Mouse (Mus musculus) hindbrain, embryonic 11.5 days (tissue): ENCODE measurements around the gene Laptm5. TPM values are rescaled to one million over a fixed set of nuclear protein-coding genes. Genes with fewer than 3 reads are reported as not detected.
A peak's percentile ranks its signal among the peaks of the same experiment; 100 is the strongest.

ENCODE experiments used
- ATAC-seq: fragments of 200-750 bp; cut with Nextera tagmentation; 2 replicates; pipeline ENCODE4 v1.8.0; 2017; ENCODE audit warnings: mild to moderate bottlenecking, moderate TSS enrichment, moderate library complexity; ENCODE audit not compliant: low FRiP score
- DNase-seq: peaks from one replicate; pipeline ENCODE4 v3.0.0-alpha.2; 2015; ENCODE audit warnings: low spot score
- H3K27ac ChIP-seq: fragments of 300-500 bp; sonication (generic); 2 replicates; pipeline ENCODE4 v1.5.1; 2014; ENCODE audit warnings: mild to moderate bottlenecking, low read depth, low read length
- H3K27me3 ChIP-seq: fragments of 300-500 bp; sonication (generic); 2 replicates; pipeline ENCODE4 v1.6.1; 2014; ENCODE audit warnings: mild to moderate bottlenecking, low read length, moderate library complexity, mixed read lengths; ENCODE audit not compliant: control insufficient read depth, insufficient read depth
- H3K36me3 ChIP-seq: fragments of 300-500 bp; sonication (generic); 2 replicates; pipeline ENCODE4 v1.6.1; 2014; ENCODE audit warnings: mild to moderate bottlenecking, low read length, moderate library complexity, mixed read lengths; ENCODE audit not compliant: control insufficient read depth, insufficient read depth
- H3K4me1 ChIP-seq: fragments of 300-500 bp; sonication (generic); replicated peaks from 2 replicates; pipeline ENCODE4 v1.6.1; 2014; ENCODE audit warnings: low read length, mixed read lengths; ENCODE audit not compliant: control insufficient read depth, insufficient read depth
- H3K4me2 ChIP-seq: fragments of 300-500 bp; sonication (generic); replicated peaks from 2 replicates; pipeline ENCODE4 v1.6.1; 2014; ENCODE audit warnings: mild to moderate bottlenecking, low read depth, low read length
- H3K4me3 ChIP-seq: fragments of 300-500 bp; sonication (generic); 2 replicates; pipeline ENCODE4 v1.5.1; 2014; ENCODE audit warnings: low read depth, low read length
- H3K9ac ChIP-seq: fragments of 300-500 bp; sonication (generic); 2 replicates; pipeline ENCODE4 v1.6.1; 2014; ENCODE audit warnings: low read depth, low read length
- H3K9me3 ChIP-seq: fragments of 300-500 bp; sonication (generic); 2 replicates; pipeline ENCODE4 v1.6.1; 2016; ENCODE audit warnings: low read length; ENCODE audit not compliant: control insufficient read depth
- WGBS: fragments of 180-500 bp; shearing (Covaris S2); extraction: QIAGEN DNeasy Blood & Tissue Kit; methylation state at CpG from one replicate; pipeline ENCODE4 v1.1.7; 2014; 5-methylcytosine and 5-hydroxymethylcytosine counted together
- polyA plus RNA-seq: library from polyadenylated mRNA; unstranded; fragments of >200 nt; fragmentation: Nextera tagmentation; extraction: Ambion mirVana; gene quantifications from 2 replicates; pipeline ENCODE4 v1.2.1, GENCODE M21; 2014

The Laptm5 gene
- polyA plus RNA-seq, 1 experiment from 2014 or later = 32.1 TPM

DNA sequence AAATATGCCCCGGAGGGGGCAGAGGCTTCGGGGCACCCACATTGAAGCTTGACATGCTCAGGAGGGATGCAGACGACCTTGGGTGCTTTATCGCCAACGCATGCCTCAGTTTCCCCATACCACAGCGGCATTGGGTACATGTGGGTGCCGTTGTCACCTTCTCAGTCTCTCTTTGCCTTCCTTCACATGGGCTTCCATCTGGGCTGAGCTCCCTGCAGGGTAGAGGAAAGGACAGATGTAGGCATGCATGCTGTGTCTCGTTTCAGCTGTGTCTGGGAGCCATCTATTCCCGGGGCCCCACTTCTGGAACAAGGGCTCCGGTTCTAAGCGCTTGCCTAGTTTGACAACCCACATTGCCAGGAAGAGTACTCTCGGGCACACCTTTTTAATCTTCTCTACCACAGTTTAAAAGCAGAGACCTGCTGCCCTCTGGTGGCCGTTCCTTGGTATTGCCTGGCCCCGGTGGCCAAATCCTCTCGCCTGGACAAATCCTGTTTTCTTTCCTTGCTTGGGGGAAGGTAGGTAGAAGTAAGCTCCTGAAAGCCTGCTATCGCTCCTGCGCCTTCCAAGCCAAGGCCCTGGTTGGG lies 20.8 kb upstream of the Laptm5 start:
- H3K27me3 ChIP-seq = peaks cover 5% of the 10 kb centered on the region
- no peak overlapping the region for H3K27ac ChIP-seq
- no peak for ATAC-seq
- H3K4me3 ChIP-seq = no peak overlapping the region
- H3K36me3 ChIP-seq = no peaks in the 10 kb centered on the region
- WGBS = 40% methylated on average over 17 of the region's 17 CpGs
- DNase-seq = peak; percentile 88
- H3K4me1 ChIP-seq = 0 out of 2 replicates have a peak, but pooled peaks cover 4% of the 10 kb centered on the region
- no peaks in the 10 kb centered on the region for H3K9me3 ChIP-seq
- no peak overlapping the region for H3K9ac ChIP-seq
- H3K4me2 ChIP-seq = no peak overlapping the region

GRCm38 (mm10) chr4:130893688-130894087 lies 19.2 kb upstream of the Laptm5 start:
- no peaks in the 10 kb centered on the region for H3K36me3 ChIP-seq
- H3K4me2 ChIP-seq = no peak overlapping the region
- H3K4me3 ChIP-seq = no peak overlapping the region
- no peak for DNase-seq
- 75% methylated on average over 5 of the region's 5 CpGs for WGBS
- H3K9me3 ChIP-seq = no peaks in the 10 kb centered on the region
- no peak overlapping the region for H3K27ac ChIP-seq
- H3K27me3 ChIP-seq = peaks cover 3% of the 10 kb centered on the region; the same call in 1 of the 2 replicates
- H3K9ac ChIP-seq = no peak overlapping the region
- no peak for ATAC-seq
- H3K4me1 ChIP-seq = 0 out of 2 replicates have a peak, but pooled peaks cover 2% of the 10 kb centered on the region

DNA sequence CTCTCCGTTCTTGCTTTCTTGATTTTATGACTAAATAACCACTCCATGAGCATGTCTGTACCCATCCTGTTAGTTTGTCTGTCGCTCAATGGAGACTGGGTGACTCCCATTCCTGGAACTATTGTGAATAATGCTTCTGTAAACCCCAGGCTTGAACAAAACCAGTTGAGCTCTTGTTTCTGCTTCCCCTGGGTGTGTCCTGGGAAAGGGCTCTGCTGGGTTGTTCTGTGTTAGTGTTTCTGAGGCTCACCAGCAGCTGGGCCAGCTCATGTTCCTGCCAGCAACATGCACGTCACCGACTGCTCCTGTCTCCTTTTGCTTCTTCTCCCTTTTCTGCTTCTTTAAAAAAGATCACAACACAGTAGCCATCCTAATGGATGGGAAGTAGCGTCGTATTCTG lies 17.2 kb upstream of the Laptm5 start:
- Histone ChIP-seq H3K9me3 (no peaks in the 10 kb centered on the region), H3K4me1 (0 out of 2 replicates have a peak, but pooled peaks cover 2% of the 10 kb centered on the region), H3K4me2 (no peak overlapping the region), H3K27ac (no peak overlapping the region), H3K27me3 (peaks cover under 1% of the 10 kb centered on the region; the same call in 1 of the 2 replicates), H3K9ac (no peak overlapping the region), H3K4me3 (no peak overlapping the region), H3K36me3 (no peaks in the 10 kb centered on the region)
- ATAC-seq (no peak), DNase-seq (no peak)
- WGBS = 91% methylated on average over 6 of the region's 6 CpGs

GRCm38 (mm10) chr4:130896372-130896771 lies 16.6 kb upstream of the Laptm5 start:
- ATAC-seq (no peak), DNase-seq (peak; percentile 67)
- H3K4me1 ChIP-seq = no peaks in the 10 kb centered on the region
- WGBS = 72% methylated on average over 2 of the region's 2 CpGs
- H3K27ac ChIP-seq = no peak overlapping the region
- no peak overlapping the region for H3K9ac ChIP-seq
- no peaks in the 10 kb centered on the region for H3K9me3 ChIP-seq
- H3K4me3 ChIP-seq = no peak overlapping the region
- no peaks in the 10 kb centered on the region for H3K36me3 ChIP-seq
- no peaks in the 10 kb centered on the region for H3K27me3 ChIP-seq
- H3K4me2 ChIP-seq = no peak overlapping the region

DNA sequence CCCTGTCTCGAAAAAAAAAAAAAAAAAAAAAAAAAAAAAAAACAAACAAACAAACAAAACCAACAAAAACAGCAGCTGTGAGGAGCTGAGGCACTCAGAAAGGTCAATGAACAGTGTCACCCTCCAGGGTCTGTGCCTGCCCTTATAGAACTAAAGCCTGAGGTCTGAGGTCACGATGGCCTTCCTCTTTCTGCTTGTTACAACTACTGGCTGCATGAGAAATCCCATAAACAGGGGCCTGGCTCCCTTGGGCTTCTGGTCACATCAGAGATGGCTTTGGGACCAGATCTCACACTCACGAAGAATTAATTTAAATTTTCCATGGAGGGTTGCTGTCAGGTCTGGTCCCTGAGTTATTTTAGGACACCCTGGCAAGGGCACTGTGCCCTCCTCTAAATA lies 13.5 kb upstream of the Laptm5 start:
- no peak overlapping the region for H3K27ac ChIP-seq
- H3K27me3 ChIP-seq = no peaks in the 10 kb centered on the region
- H3K4me1 ChIP-seq = no peaks in the 10 kb centered on the region
- H3K36me3 ChIP-seq = no peaks in the 10 kb centered on the region
- WGBS = 66% methylated on average over 2 of the region's 3 CpGs
- DNase-seq = no peak
- ATAC-seq = no peak
- H3K4me2 ChIP-seq = no peak overlapping the region
- H3K9ac ChIP-seq = no peak overlapping the region
- H3K4me3 ChIP-seq = no peak overlapping the region
- H3K9me3 ChIP-seq = no peaks in the 10 kb centered on the region

- Histone ChIP-seq H3K27ac (no peak overlapping the region), H3K9me3 (no peaks in the 10 kb centered on the region), H3K36me3 (no peaks in the 10 kb centered on the region), H3K4me3 (no peak overlapping the region), H3K27me3 (no peaks in the 10 kb centered on the region), H3K9ac (no peak overlapping the region), H3K4me2 (no peak overlapping the region), H3K4me1 (no peaks in the 10 kb centered on the region; the same call in 1 of the 2 replicates)
- WGBS = 86% methylated on average over 6 of the region's 6 CpGs
- ATAC-seq (no peak), DNase-seq (no peak)
These were observed 13.0 kb upstream of the Laptm5 start for GRCm38 (mm10) chr4:130899782-130900427.

DNA sequence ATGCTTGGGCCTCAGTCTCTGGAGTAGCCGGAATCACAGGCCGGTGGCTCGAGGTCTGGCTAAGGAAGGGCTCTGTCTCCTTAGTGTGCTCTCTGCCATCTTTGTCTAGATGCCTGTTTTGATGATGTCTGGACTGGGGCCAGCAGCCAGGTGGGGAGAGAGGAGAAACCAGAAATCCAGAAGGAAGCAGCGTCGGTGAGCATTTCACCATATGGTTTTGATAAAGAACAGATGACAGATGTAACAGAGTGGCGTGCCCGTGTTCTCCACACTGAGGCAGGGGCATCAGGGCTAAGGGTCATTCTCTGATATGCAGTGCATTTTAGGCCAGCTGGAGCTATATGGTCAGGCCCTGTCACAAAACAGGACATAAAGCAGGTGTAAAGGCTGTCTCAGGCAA lies 12.2 kb upstream of the Laptm5 start:
- DNase-seq (no peak), ATAC-seq (no peak)
- H3K4me2 ChIP-seq = no peak overlapping the region
- no peak overlapping the region for H3K9ac ChIP-seq
- no peaks in the 10 kb centered on the region for H3K9me3 ChIP-seq
- no peaks in the 10 kb centered on the region for H3K27me3 ChIP-seq
- H3K4me1 ChIP-seq = no peaks in the 10 kb centered on the region; the same call in 1 of the 2 replicates
- 75% methylated on average over 7 of the region's 7 CpGs for WGBS
- H3K36me3 ChIP-seq = no peaks in the 10 kb centered on the region
- H3K4me3 ChIP-seq = no peak overlapping the region
- no peak overlapping the region for H3K27ac ChIP-seq

- 62% methylated on average over 8 of the region's 8 CpGs for WGBS
- H3K4me1 ChIP-seq = no peaks in the 10 kb centered on the region; the same call in 1 of the 2 replicates
- no peak overlapping the region for H3K4me3 ChIP-seq
- DNase-seq (no peak), ATAC-seq (no peak)
- H3K36me3 ChIP-seq = no peaks in the 10 kb centered on the region
- no peak overlapping the region for H3K27ac ChIP-seq
- H3K27me3 ChIP-seq = no peaks in the 10 kb centered on the region
- no peaks in the 10 kb centered on the region for H3K9me3 ChIP-seq
- no peak overlapping the region for H3K4me2 ChIP-seq
- H3K9ac ChIP-seq = no peak overlapping the region
These were observed 10.6 kb upstream of the Laptm5 start for GRCm38 (mm10) chr4:130902289-130902781.

GRCm38 (mm10) chr4:130905025-130905424 lies 7.9 kb upstream of the Laptm5 start:
- H3K9ac ChIP-seq = no peak overlapping the region
- H3K4me2 ChIP-seq = no peak overlapping the region
- ATAC-seq = no peak
- no peak overlapping the region for H3K27ac ChIP-seq
- H3K4me1 ChIP-seq = no peaks in the 10 kb centered on the region; the same call in 1 of the 2 replicates
- WGBS = 84% methylated on average over 7 of the region's 7 CpGs
- no peaks in the 10 kb centered on the region for H3K9me3 ChIP-seq
- H3K27me3 ChIP-seq = no peaks in the 10 kb centered on the region
- DNase-seq = no peak
- H3K4me3 ChIP-seq = no peak overlapping the region
- H3K36me3 ChIP-seq = no peaks in the 10 kb centered on the region
